In the genomic region with DNA sequence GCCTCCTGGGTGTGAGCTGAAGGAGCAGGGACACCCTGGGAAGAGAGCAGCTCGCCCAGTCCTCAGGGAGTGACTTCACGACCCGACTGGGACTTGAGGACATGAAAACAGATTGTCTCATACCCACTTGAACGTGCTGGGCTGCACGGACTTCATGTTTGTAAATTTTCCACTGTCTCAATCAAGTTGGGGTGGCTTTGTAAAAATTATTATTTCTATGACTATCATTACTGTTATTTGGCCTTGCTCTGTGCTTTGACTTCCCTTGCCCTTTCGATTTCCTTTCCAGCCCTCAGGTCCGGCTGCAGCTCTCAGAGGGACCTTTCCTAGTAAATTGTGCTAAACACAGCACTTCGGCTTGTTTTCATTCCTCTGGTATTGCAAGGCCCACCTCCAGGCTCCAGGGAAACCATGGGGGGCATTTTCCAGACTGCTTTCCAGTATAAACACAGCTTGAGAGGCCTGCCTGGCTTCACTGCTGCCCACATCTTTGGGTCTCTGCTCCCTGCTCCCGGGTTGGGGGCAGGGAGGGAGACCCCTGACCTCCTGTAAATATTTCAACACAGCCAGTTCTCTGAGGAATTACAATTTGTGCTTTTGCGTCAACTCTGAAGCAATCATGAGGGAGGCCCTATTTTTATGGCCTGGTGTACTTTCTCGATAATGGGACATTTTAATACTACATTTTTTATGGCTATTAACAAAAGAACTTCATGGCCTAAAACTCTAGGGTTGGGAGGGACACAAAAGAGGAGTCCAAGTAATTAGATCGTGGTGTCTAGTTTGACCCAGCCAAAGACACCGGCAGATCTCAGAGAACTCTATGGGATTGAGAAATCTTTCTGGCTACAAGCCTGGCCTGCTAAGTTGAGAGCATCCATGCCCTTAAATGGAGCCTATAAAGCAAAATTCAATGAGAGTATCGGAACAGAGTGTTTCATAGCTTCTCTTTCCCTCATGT, we compare ENCODE assay signal across 7 mouse cellular contexts.
A peak's percentile ranks its signal among the peaks of the same experiment; 100 is the strongest.
DNase-seq lines count a peak whose midpoint lies in the region; ATAC-seq and TF ChIP-seq lines count a peak whose summit lies in the region.

No protein-coding gene starts in this region.

- in situ Hi-C loops in Patski (cut with MboI; ENCODE audit: low pct_unique_long_range_greater_than_20kb) = no loop called here

- peak overlapping the region; percentile 65 for H3K27ac ChIP-seq in limb, embryonic 14.5 days (replicated peaks; ENCODE audit: low read depth, low read length)
- peak overlapping the region; percentile 81 for H3K27ac ChIP-seq in small intestine, adult 2 months (ENCODE audit: insufficient read depth, low read depth, low read length)

- peak; percentile 39 for ATAC-seq in Patski
- no peak; the same call in 1 of the 2 replicates for ATAC-seq in limb, embryonic 14.5 days (ENCODE audit: low FRiP score, low read depth)
- no peak for ATAC-seq in cerebellum, adult (ENCODE audit: insufficient number of reproducible peaks, low FRiP score, low TSS enrichment)

- no peak overlapping the region for H3K4me3 ChIP-seq in limb, embryonic 14.5 days (replicated peaks; ENCODE audit: low read length)
- H3K4me3 ChIP-seq in small intestine, adult 2 months (ENCODE audit: low read depth, low read length) = no peak overlapping the region

- DNase-seq in Patski (ENCODE audit: low read depth, low spot score) = no peak
- DNase-seq in embryo, embryonic 11 days = peak; percentile 63
- DNase-seq in heart, postnatal 14 days = peak; percentile 36 to 65
- peak; percentile 52 for DNase-seq in limb, embryonic 14.5 days (ENCODE audit: low spot score)
- DNase-seq in thymus, postnatal 0 days (ENCODE audit: low spot score) = no peak

- peaks cover 12% of the 10 kb centered on the region for H3K4me1 ChIP-seq in limb, embryonic 14.5 days (ENCODE audit: control insufficient read depth, insufficient read depth, low read length)
- H3K4me1 ChIP-seq in small intestine, adult 2 months (ENCODE audit: control insufficient read depth, insufficient read depth, insufficient read length, low read length) = peaks cover 10% of the 10 kb centered on the region; the same call in 1 of the 2 replicates

- H3K4me2 ChIP-seq in limb, embryonic 14.5 days (replicated peaks; ENCODE audit: low read depth, low read length, severe bottlenecking) = no peak overlapping the region

- 40% methylated on average over 14 of the region's 14 CpGs for WGBS in limb, embryonic 14.5 days
- 70% methylated on average over 14 of the region's 14 CpGs for WGBS in small intestine, adult 2 months

- H3K27me3 ChIP-seq in Patski = no peaks in the 10 kb centered on the region
- H3K27me3 ChIP-seq in limb, embryonic 14.5 days (ENCODE audit: control insufficient read depth, insufficient read depth, low read length) = no peaks in the 10 kb centered on the region
- no peaks in the 10 kb centered on the region for H3K27me3 ChIP-seq in small intestine, adult 2 months (ENCODE audit: control insufficient read depth, insufficient read depth, low read length)

- no peak for TF ChIP-seq CTCF in Patski (IDR thresholded peaks at IDR 0.05)
- TF ChIP-seq CTCF in small intestine, adult 2 months (IDR thresholded peaks at IDR 0.05; ENCODE audit: extremely low read depth, insufficient read length, insufficient replicate concordance, low read depth, low read length) = no peak

- no peak for TF ChIP-seq POLR2A in limb, embryonic 14.5 days (IDR thresholded peaks at IDR 0.05; ENCODE audit: borderline replicate concordance, extremely low read depth, insufficient read depth, insufficient read length)
- no peak for TF ChIP-seq POLR2A in small intestine, adult 2 months (IDR thresholded peaks at IDR 0.05; ENCODE audit: low read depth, low read length)

- no peak overlapping the region for H3K9ac ChIP-seq in limb, embryonic 14.5 days (ENCODE audit: low read depth, low read length, severe bottlenecking)

- intact Hi-C loops in heart, postnatal 14 days (cut with DNase I) = no loop called here

- CTCF ChIA-PET in Patski (lab: Charles Lee) = interaction anchor here (1.6 kb wide), 1 partner anchor 13 kb away, joined by 5 read pairs; no protein-coding TSS in a partner anchor

- H3K9me3 ChIP-seq in limb, embryonic 14.5 days (ENCODE audit: control insufficient read depth, low read length) = no peaks in the 10 kb centered on the region

- POLR2A ChIA-PET in Patski (lab: Charles Lee) = interaction anchor here (0.9 kb wide), 1 partner anchor 11 kb away, joined by 3 read pairs; no protein-coding TSS in a partner anchor

- H3K36me3 ChIP-seq in limb, embryonic 14.5 days (ENCODE audit: control insufficient read depth, insufficient read depth, low read length) = no peaks in the 10 kb centered on the region
- H3K36me3 ChIP-seq in small intestine, adult 2 months (ENCODE audit: control insufficient read depth, insufficient read depth, low read length) = no peaks in the 10 kb centered on the region

Comparison
In these comparisons a context has a peak if more than half of its experiments do, and no peak if none do; other contexts are left out.
1. DNase-seq: peak in embryo, embryonic 11 days (single experiment), heart, postnatal 14 days (2 of 2) and limb, embryonic 14.5 days (single experiment); none in Patski (single experiment) and thymus, postnatal 0 days (single experiment).